Mouse (Mus musculus): ENCODE measurements around the gene Crygb. TPM values are rescaled to one million over a fixed set of nuclear protein-coding genes. Genes with fewer than 3 reads are reported as not detected.

Crygb gene
- total RNA-seq, 2 experiments from 2014 or later, result not detected

Other genes with a start within 250 kb of the Crygb start
- 10 to 100 TPM; 34.6 to 40.4 TPM for gene Plekhm3, start 125.5 kb downstream of the Crygb start, total RNA-seq (2021)
- gene Akr1cl, start 49.5 kb downstream of the Crygb start, total RNA-seq (2021), result not detected
- gene Cryge, start 31.1 kb downstream of the Crygb start, total RNA-seq (2021), result not detected
- not detected for gene Crygd, start 18.8 kb downstream of the Crygb start, total RNA-seq (2021)
- gene Crygc, start 8.6 kb downstream of the Crygb start, total RNA-seq (2021), result not detected
- gene Cryga, start 21.1 kb upstream of the Crygb start, total RNA-seq (2021), result under 1 TPM in 1 of 2 experiments, not detected in 1; 1.00 TPM
- under 1 TPM; 0.84 to 0.86 TPM for gene Gm28845, start 37.3 kb upstream of the Crygb start, total RNA-seq (2021)
- gene D630023F18Rik, start 40.9 kb upstream of the Crygb start, total RNA-seq (2021), result 1 to 10 TPM; 6.7 to 7.2 TPM
- 10 to 100 TPM; 40.2 to 45.9 TPM for gene Idh1, start 104.2 kb upstream of the Crygb start, total RNA-seq (2021)
- 10 to 100 TPM; 48.7 to 54.9 TPM for gene Pikfyve, start 104.4 kb upstream of the Crygb start, total RNA-seq (2021)
- gene Pth2r, start 199.8 kb upstream of the Crygb start, total RNA-seq (2021), result 1 to 10 TPM; 1.7 to 2.2 TPM